Mouse (Mus musculus): ENCODE measurements around the gene Glcci1.

GRCm38 (mm10) chr6:8462447-8462846 lies 47.0 kb upstream of the Glcci1 start:
- no peak for TF ChIP-seq POLR2A (IDR thresholded peaks at IDR 0.05; ENCODE audit: insufficient read length, low read depth)
- no peak for TF ChIP-seq MAX (IDR thresholded peaks at IDR 0.05; ENCODE audit: low read depth)
- no peak for TF ChIP-seq USF1 (IDR thresholded peaks at IDR 0.05; ENCODE audit: low read depth)
- TF ChIP-seq MYOD1 (IDR thresholded peaks at IDR 0.05; ENCODE audit: control insufficient read depth in 1 of 3, insufficient read length in 2 of 3, low read depth in 2 of 3): no peak
- no peak for TF ChIP-seq MYOG (IDR thresholded peaks at IDR 0.05; ENCODE audit: control insufficient read depth in 1 of 3, insufficient read depth in 1 of 3, insufficient read length in 2 of 3, low read depth in 2 of 3)
- no peak for TF ChIP-seq E2F4 (IDR thresholded peaks at IDR 0.05; ENCODE audit: insufficient read depth)
- no peak for TF ChIP-seq REST (IDR thresholded peaks at IDR 0.05; ENCODE audit: insufficient read depth, insufficient read length)
- no peak for TF ChIP-seq CEBPB (IDR thresholded peaks at IDR 0.05; ENCODE audit: insufficient read depth, poor library complexity, severe bottlenecking)
- TF ChIP-seq TCF3 (IDR thresholded peaks at IDR 0.05; ENCODE audit: insufficient read length, low read depth): no peak
- TF ChIP-seq TCF12 (IDR thresholded peaks at IDR 0.05; ENCODE audit: insufficient read depth, poor library complexity, severe bottlenecking): no peak
- TF ChIP-seq POLR2AphosphoS2 (IDR thresholded peaks at IDR 0.05; ENCODE audit: insufficient read length, low read depth): no peak
- no peak for TF ChIP-seq SRF (IDR thresholded peaks at IDR 0.05; ENCODE audit: control insufficient read depth, insufficient read length, low read depth)
